Mouse (Mus musculus): Measurements from ENCODE around the gene Nfia.

DNA sequence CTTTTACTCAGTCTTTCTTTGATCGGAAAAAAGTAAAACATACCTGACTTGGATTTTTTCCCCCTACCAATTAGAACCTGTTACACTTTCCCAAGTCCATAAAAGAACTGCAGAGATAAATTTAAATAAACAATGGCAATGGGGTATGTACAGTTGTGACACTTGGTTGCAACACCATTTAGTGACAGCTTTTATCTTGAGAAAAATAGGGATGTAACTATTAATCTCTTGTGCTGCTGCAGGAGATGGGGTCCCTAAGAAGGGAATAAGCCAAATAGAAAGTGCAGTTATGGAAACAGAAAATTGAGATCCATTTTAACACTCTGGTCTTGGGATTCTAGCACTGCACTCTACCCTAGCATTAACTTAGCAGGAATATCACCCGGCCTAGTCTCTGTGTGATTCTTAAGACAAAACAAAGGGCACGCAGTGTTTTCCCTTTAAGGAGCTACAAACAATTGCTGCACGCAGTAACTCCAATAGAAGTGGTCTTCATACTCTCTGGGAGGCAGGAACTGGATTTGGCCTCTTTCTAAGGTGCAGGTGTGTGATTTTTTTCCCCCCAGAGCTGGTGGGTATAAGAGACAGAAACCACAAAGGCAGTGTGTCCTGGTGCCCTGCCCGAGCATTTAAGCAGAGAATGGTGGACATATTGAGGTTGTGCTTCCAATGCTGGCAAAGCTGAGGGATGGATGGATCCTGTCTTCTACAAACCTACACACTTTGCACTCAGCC is 20.1 kb upstream of the Nfia start:
- TF ChIP-seq ZC3H11A (IDR thresholded peaks at IDR 0.05; ENCODE audit: borderline replicate concordance, low read depth, low read length) (no peak), CHD2 (IDR thresholded peaks at IDR 0.05; ENCODE audit: low read depth, low read length) (no peak), MAFK (IDR thresholded peaks at IDR 0.05; ENCODE audit: insufficient read depth, low read depth, low read length) (no peak), ZNF384 (IDR thresholded peaks at IDR 0.05; ENCODE audit: low read depth, low read length) (no peak), HCFC1 (IDR thresholded peaks at IDR 0.05; ENCODE audit: borderline replicate concordance, insufficient read depth, low read length) (no peak)

Data from ES-E14 (cell line).